Mouse (Mus musculus): Measurements from ENCODE around the gene Vmn1r31.

Gene Vmn1r31

GRCm38 (mm10) chr6:58475230-58475629 is at the start of gene Vmn1r31:
Gene Vmn1r31 (minus strand): TSS chr6:58475330.
- no peak for DNase-seq (ENCODE audit: low spot score in 2 of 2)

- DNase-seq (ENCODE audit: low spot score in 2 of 2), result no peak
These were observed 31.8 kb downstream of the Vmn1r31 start, which contains the start of gene Vmn1r30 for GRCm38 (mm10) chr6:58443285-58443684. Gene Vmn1r30 (minus strand): TSS chr6:58443385.
